Comparison of ENCODE assay signal across 8 mouse cellular contexts in the genomic region with DNA sequence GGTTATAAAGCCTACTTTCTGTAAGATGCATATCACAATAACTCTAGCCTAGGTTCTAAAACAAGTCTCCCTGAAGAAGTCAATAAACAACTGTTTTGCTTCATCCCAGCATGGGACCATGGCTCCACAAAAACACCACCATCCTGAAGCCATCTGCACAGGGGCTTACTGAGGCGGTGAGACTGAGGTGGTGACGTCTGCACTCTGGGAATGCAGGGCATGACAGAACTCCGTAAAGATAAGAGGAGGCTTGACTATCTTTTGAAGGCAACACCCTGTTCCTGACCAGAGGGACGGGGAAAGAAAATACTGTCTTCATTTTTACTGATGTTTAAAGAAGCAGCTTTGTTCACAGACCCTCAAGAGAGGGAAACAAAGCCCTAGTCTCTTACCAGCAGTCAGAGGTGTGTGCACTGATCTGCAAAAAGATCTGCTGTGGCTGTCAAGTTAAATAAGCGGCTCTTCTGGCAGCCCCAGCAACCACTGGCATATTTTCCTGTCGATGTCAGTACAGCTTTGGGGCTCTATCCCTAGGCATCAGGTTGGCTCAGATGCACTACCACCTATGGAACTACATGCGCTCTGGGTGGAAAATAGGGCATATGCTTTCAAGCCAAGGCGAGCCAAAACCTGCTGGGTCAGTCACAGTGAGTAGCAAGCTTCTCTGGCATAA.
DNase-seq lines count a peak whose midpoint lies in the region; ATAC-seq and TF ChIP-seq lines count a peak whose summit lies in the region.

No protein-coding gene starts in this region.

- WGBS in liver, embryonic 14.5 days (ENCODE audit: insufficient replicate concordance) = 22% methylated on average over 8 of the region's 8 CpGs
- 75% methylated on average over 8 of the region's 8 CpGs for WGBS in forebrain, embryonic 10.5 days

- DNase-seq in layer of hippocampus, adult 2 months (ENCODE audit: low spot score in 2 of 2) = no peak
- DNase-seq in layer of hippocampus, adult 9-10 months (ENCODE audit: low spot score) = no peak
- DNase-seq in liver, embryonic 14.5 days (ENCODE audit: low read depth in 3 of 3, low spot score in 3 of 3) = peak; percentile 49 to 61 (median 56)
- DNase-seq in thymus, postnatal 0 days (ENCODE audit: low spot score) = no peak
- no peak for DNase-seq in forebrain, embryonic 10.5 days (ENCODE audit: extremely low spot score, low spot score)
- DNase-seq in urinary bladder, postnatal 25 days (ENCODE audit: low spot score) = no peak

- H3K9ac ChIP-seq in liver, embryonic 14.5 days (replicated peaks) = peak overlapping the region; percentile 59

- peak; percentile 80 for TF ChIP-seq EP300 in liver, embryonic 14.5 days (IDR thresholded peaks at IDR 0.05; ENCODE audit: low read depth)

- H3K4me3 ChIP-seq in layer of hippocampus, adult 2 months = no peak overlapping the region
- H3K4me3 ChIP-seq in brown adipose tissue, adult 24 weeks (ENCODE audit: insufficient read depth, low read depth, low read length) = no peak overlapping the region
- peak overlapping the region in 1 of 2 experiments; percentile 30; a peak in 3 of 4 replicates for H3K4me3 ChIP-seq in liver, embryonic 14.5 days (ENCODE audit: insufficient read depth in 1 of 2, low read depth in 2 of 2, low read length in 2 of 2)
- H3K4me3 ChIP-seq in forebrain, embryonic 10.5 days = no peak overlapping the region

- H3K36me3 ChIP-seq in liver, embryonic 14.5 days (replicated peaks; ENCODE audit: control insufficient read depth, insufficient read depth, low read depth) = no peaks in the 10 kb centered on the region
- H3K36me3 ChIP-seq in forebrain, embryonic 10.5 days (replicated peaks) = peaks cover 30% of the 10 kb centered on the region

- H3K4me2 ChIP-seq in liver, embryonic 14.5 days (ENCODE audit: low read depth) = peak overlapping the region; percentile 77

- peak overlapping the region; percentile 16; the same call in 1 of the 2 replicates for H3K27ac ChIP-seq in layer of hippocampus, adult 2 months
- H3K27ac ChIP-seq in brown adipose tissue, adult 24 weeks (replicated peaks; ENCODE audit: low read depth, low read length) = peak overlapping the region; percentile 53; the same call in 1 of the 2 replicates
- H3K27ac ChIP-seq in liver, embryonic 14.5 days = peak overlapping the region; percentile 84
- no peak overlapping the region for H3K27ac ChIP-seq in forebrain, embryonic 10.5 days

- H3K9me3 ChIP-seq in liver, embryonic 14.5 days (ENCODE audit: control insufficient read depth, low read length) = no peaks in the 10 kb centered on the region
- no peaks in the 10 kb centered on the region for H3K9me3 ChIP-seq in forebrain, embryonic 10.5 days

- no peaks in the 10 kb centered on the region; the same call in 1 of the 2 replicates for H3K27me3 ChIP-seq in liver, embryonic 14.5 days (ENCODE audit: control insufficient read depth, insufficient read depth, low read length)
- no peaks in the 10 kb centered on the region for H3K27me3 ChIP-seq in forebrain, embryonic 10.5 days (ENCODE audit: poor library complexity, severe bottlenecking)

- ATAC-seq in erythroblast, adult 5-6 weeks (replicated peaks; ENCODE audit: low FRiP score, poor library complexity, severe bottlenecking) = peak; percentile 86
- peak; percentile 89 for ATAC-seq in liver, embryonic 14.5 days (ENCODE audit: insufficient read depth)

- no peak for TF ChIP-seq CTCF in layer of hippocampus, adult 2 months (conservative IDR thresholded peaks at IDR 0.05)
- no peak for TF ChIP-seq CTCF in liver, embryonic 14.5 days (IDR thresholded peaks at IDR 0.05; ENCODE audit: low read depth)

- H3K4me1 ChIP-seq in brown adipose tissue, adult 24 weeks (ENCODE audit: control insufficient read depth, insufficient read depth, insufficient read length, low read length) = peaks cover 43% of the 10 kb centered on the region
- H3K4me1 ChIP-seq in liver, embryonic 14.5 days (replicated peaks; ENCODE audit: control insufficient read depth in 2 of 2, insufficient read depth in 2 of 2, low read length in 1 of 2) = peaks cover 46 to 52% of the 10 kb centered on the region in 2 experiments
- H3K4me1 ChIP-seq in forebrain, embryonic 10.5 days = peaks cover 18% of the 10 kb centered on the region

Comparison
In these comparisons a context has a peak if more than half of its experiments do, and no peak if none do; other contexts are left out.
1. DNase-seq: peak in liver, embryonic 14.5 days (3 of 3); none in layer of hippocampus, adult 2 months (0 of 2), layer of hippocampus, adult 9-10 months (single experiment), thymus, postnatal 0 days (single experiment), forebrain, embryonic 10.5 days (single experiment) and urinary bladder, postnatal 25 days (single experiment).